Mouse (Mus musculus): ENCODE results near the gene Gm49486. TPM values are rescaled to one million over a fixed set of nuclear protein-coding genes. Genes with fewer than 3 reads are reported as not detected.

Gene Gm49486
- 0.11 and 0.22 TPM in 2 replicates for polyA plus RNA-seq (2012; rRNA removed)

- H3K4me3 ChIP-seq (replicated peaks; ENCODE audit: extremely low read depth, low read depth, low read length): peak within 1 kb of the TSS; percentile 72
- DNase-seq: peak; percentile 95
- no peaks in the 10 kb centered on the region for H3K4me1 ChIP-seq (ENCODE audit: control insufficient read depth, insufficient read depth, low read length)
- TF ChIP-seq POLR2A (IDR thresholded peaks at IDR 0.05; ENCODE audit: borderline replicate concordance, extremely low read depth, low read depth, low read length): peak; percentile 50; the same call in 1 of the 2 replicates
- TF ChIP-seq CTCF (IDR thresholded peaks at IDR 0.05; ENCODE audit: insufficient read depth, low read length): no peak
- WGBS: under 1% methylated on average over 51 of the region's 51 CpGs
These were observed at the start of gene Gm49486, which contains the start of gene Pick1 for GRCm38 (mm10) chr15:79229058-79229821. Gene Gm49486, plus strand, starts transcription at chr15:79229391. Gene Pick1, plus strand, starts transcription at chr15:79229173.

DNA sequence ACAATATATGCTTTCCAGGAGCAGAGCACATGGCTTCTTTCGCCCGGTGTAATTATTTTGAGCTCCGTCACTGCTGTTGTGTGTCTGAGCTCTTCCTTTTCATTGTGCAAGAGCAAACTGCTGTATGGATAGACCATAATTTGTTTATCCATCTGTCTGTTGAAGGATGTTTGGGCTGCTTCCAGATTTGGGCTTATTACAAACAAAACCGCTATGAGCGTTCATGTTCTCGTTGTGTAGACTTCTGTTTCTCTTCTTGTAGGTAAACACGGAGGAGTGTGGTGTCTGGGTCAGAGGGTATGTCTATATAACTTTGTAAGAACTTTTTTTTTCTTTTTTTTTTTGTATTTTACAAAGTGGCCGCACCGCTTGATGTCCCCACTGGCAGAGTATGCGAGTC is 44.0 kb upstream of the Gm49486 start:
- no peak for DNase-seq
- H3K4me3 ChIP-seq (replicated peaks; ENCODE audit: extremely low read depth, low read depth, low read length): no peak overlapping the region
- no peak for TF ChIP-seq CTCF (IDR thresholded peaks at IDR 0.05; ENCODE audit: insufficient read depth, low read length)
- TF ChIP-seq POLR2A (IDR thresholded peaks at IDR 0.05; ENCODE audit: borderline replicate concordance, extremely low read depth, low read depth, low read length): no peak
- H3K4me1 ChIP-seq (ENCODE audit: control insufficient read depth, insufficient read depth, low read length): no peaks in the 10 kb centered on the region
- 31% methylated on average over 10 of the region's 10 CpGs for WGBS

- Histone ChIP-seq H3K4me3 (replicated peaks; ENCODE audit: extremely low read depth, low read depth, low read length) (no peak overlapping the region), H3K4me1 (ENCODE audit: control insufficient read depth, insufficient read depth, low read length) (no peaks in the 10 kb centered on the region)
- DNase-seq: no peak
- 92% methylated on average over 8 of the region's 8 CpGs for WGBS
- TF ChIP-seq CTCF (IDR thresholded peaks at IDR 0.05; ENCODE audit: insufficient read depth, low read length): no peak
- no peak for TF ChIP-seq POLR2A (IDR thresholded peaks at IDR 0.05; ENCODE audit: borderline replicate concordance, extremely low read depth, low read depth, low read length)
These were observed 41.4 kb upstream of the Gm49486 start for GRCm38 (mm10) chr15:79187819-79188218.

DNA sequence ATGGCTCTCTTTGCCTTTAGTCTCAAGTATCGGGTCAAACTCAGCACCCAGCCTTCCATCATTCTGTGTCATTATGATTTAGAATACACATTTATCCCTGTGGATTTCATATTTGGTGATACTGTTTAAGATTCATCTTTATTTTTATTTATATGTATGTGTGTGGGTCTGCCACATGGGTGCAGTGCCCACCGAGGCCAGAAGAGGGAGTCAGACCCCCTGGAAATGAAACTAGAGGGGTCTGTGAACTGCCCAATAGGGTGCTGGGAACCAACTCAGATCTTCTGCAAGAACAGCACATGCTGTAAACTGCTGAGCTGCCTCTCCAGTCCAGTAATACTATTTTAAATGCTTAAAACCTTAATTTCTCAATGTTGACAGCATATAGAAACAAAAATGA is 37.8 kb upstream of the Gm49486 start:
- WGBS: 95% methylated on average over 2 of the region's 2 CpGs
- Histone ChIP-seq H3K4me3 (replicated peaks; ENCODE audit: extremely low read depth, low read depth, low read length) (no peak overlapping the region), H3K4me1 (ENCODE audit: control insufficient read depth, insufficient read depth, low read length) (peaks cover 5% of the 10 kb centered on the region; the same call in 1 of the 2 replicates)
- TF ChIP-seq CTCF (IDR thresholded peaks at IDR 0.05; ENCODE audit: insufficient read depth, low read length) (no peak), POLR2A (IDR thresholded peaks at IDR 0.05; ENCODE audit: borderline replicate concordance, extremely low read depth, low read depth, low read length) (no peak)
- no peak for DNase-seq

DNA sequence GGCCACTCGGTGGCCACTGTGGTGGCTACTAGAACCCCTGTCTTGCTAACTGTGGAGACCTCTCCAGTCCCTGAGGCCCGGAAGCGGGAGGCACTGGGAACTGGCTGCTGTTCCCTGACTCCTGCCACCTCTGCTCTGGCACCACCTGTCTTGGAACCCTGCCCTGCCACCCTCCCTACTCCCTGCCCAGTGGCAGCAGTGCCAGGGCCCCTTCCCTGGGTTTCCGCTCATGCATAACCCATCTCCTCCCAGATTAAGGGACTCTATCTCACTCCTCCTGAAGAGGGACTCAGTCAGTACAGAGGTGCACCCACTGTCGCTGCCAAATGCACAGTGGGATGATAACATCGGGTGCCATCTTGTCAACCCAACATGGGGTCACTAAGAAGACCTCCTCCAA is 36.7 kb upstream of the Gm49486 start:
- no peak overlapping the region for H3K4me3 ChIP-seq (replicated peaks; ENCODE audit: extremely low read depth, low read depth, low read length)
- WGBS: 91% methylated on average over 6 of the region's 6 CpGs

DNA sequence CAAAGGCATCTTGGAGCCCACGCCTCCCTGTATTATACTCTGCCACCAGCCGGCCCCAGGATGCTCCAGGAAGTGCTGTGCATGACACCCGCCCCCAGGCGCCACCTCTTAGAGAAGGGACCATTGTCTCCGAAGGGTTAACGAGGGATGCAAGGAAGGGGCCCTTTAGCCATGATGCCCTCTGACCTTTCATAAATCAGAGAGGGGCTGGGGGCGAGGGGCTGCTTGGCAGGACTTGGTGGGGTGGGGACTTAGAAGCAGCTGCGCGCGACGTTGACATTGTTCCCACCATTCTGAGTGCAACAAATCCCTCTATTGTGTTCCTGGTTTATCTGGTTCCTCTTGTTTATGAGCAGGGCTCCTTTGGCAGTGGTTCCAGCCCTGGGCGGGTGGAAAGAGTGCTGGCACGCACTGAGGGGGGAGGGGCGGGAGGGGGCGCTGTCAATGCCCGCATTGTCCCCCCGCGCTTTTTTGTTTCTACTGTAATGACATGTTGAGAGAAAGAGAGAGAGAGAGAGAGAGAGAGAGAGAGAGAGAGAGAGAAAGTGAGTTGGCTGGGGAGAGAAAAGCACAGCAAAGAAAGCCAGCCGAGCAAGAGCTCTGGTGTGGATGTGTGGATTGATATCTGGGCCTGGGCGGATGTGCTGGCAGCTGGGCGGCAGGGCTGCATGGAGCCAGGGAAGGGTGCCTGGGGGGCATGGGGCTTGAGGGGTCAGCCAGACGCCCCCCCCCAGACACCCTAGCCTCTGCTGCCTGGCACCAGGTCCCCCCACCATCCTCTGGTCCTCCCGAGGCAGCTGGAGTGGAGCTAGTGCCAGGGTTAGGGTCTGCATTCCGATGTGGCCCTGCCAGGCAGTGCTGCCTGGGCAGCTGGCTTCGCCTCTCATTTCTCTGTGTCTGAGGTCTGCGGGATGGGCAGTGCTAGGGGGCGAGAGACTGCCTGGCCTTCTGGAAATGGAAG is 36.0 kb upstream of the Gm49486 start:
- WGBS: 25% methylated on average over 27 of the region's 27 CpGs
- DNase-seq: peak; percentile 25
- peaks cover 5% of the 10 kb centered on the region; the same call in 1 of the 2 replicates for H3K4me1 ChIP-seq (ENCODE audit: control insufficient read depth, insufficient read depth, low read length)
- no peak for TF ChIP-seq CTCF (IDR thresholded peaks at IDR 0.05; ENCODE audit: insufficient read depth, low read length)
- no peak for TF ChIP-seq POLR2A (IDR thresholded peaks at IDR 0.05; ENCODE audit: borderline replicate concordance, extremely low read depth, low read depth, low read length)
- H3K4me3 ChIP-seq (replicated peaks; ENCODE audit: extremely low read depth, low read depth, low read length): peak overlapping the region; percentile 35

More for the DNA sequence above, 36.7 kb upstream of the Gm49486 start:
- no peak for DNase-seq
- peaks cover 5% of the 10 kb centered on the region; the same call in 1 of the 2 replicates for H3K4me1 ChIP-seq (ENCODE audit: control insufficient read depth, insufficient read depth, low read length)
- TF ChIP-seq POLR2A (IDR thresholded peaks at IDR 0.05; ENCODE audit: borderline replicate concordance, extremely low read depth, low read depth, low read length) (no peak), CTCF (IDR thresholded peaks at IDR 0.05; ENCODE audit: insufficient read depth, low read length) (no peak)

DNA sequence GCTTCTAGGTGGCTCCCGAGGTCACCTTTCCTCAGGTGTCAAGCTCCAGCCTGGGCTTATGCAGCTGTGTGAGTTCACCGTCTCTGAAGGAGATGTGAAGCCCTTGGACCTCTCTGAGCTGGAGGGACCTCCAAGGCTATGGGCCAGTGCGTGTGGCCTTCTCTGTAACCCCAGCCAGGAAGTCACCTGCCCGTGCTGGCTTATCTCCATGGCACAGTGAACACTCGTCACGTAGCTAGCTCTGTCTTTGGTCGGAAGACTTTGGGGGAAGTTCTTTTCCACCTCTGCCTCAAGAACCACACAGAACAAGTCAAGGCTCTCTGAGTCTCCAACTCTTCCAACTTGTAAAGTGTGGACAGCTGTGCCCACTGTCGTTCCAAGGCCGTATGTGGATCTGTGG is 35.1 kb upstream of the Gm49486 start:
- no peak for TF ChIP-seq POLR2A (IDR thresholded peaks at IDR 0.05; ENCODE audit: borderline replicate concordance, extremely low read depth, low read depth, low read length)
- TF ChIP-seq CTCF (IDR thresholded peaks at IDR 0.05; ENCODE audit: insufficient read depth, low read length): no peak
- H3K4me3 ChIP-seq (replicated peaks; ENCODE audit: extremely low read depth, low read depth, low read length): no peak overlapping the region
- H3K4me1 ChIP-seq (ENCODE audit: control insufficient read depth, insufficient read depth, low read length): peaks cover 5% of the 10 kb centered on the region; the same call in 1 of the 2 replicates
- DNase-seq: no peak
- WGBS: 61% methylated on average over 9 of the region's 9 CpGs

GRCm38 (mm10) chr15:79194946-79195345 is 34.2 kb upstream of the Gm49486 start:
- WGBS: 83% methylated on average over 2 of the region's 2 CpGs
- no peak overlapping the region for H3K4me3 ChIP-seq (replicated peaks; ENCODE audit: extremely low read depth, low read depth, low read length)
- H3K4me1 ChIP-seq (ENCODE audit: control insufficient read depth, insufficient read depth, low read length): peaks cover 5% of the 10 kb centered on the region; the same call in 1 of the 2 replicates
- no peak for DNase-seq
- TF ChIP-seq CTCF (IDR thresholded peaks at IDR 0.05; ENCODE audit: insufficient read depth, low read length) (no peak), POLR2A (IDR thresholded peaks at IDR 0.05; ENCODE audit: borderline replicate concordance, extremely low read depth, low read depth, low read length) (no peak)

- Histone ChIP-seq H3K4me3 (replicated peaks; ENCODE audit: extremely low read depth, low read depth, low read length) (no peak overlapping the region), H3K4me1 (ENCODE audit: control insufficient read depth, insufficient read depth, low read length) (peaks cover 5% of the 10 kb centered on the region; the same call in 1 of the 2 replicates)
- 77% methylated on average over 8 of the region's 8 CpGs for WGBS
- no peak for TF ChIP-seq POLR2A (IDR thresholded peaks at IDR 0.05; ENCODE audit: borderline replicate concordance, extremely low read depth, low read depth, low read length)
- no peak for TF ChIP-seq CTCF (IDR thresholded peaks at IDR 0.05; ENCODE audit: insufficient read depth, low read length)
- no peak for DNase-seq
These were observed 33.7 kb upstream of the Gm49486 start for GRCm38 (mm10) chr15:79195492-79195891.
